Mouse (Mus musculus) bone marrow macrophage, adult 2 months (primary cell): ENCODE results near the gene Gcn1l1. TPM values are rescaled to one million over a fixed set of nuclear protein-coding genes. Genes with fewer than 3 reads are reported as not detected.

Experiments used
- H3K27ac ChIP-seq: 2 replicates; pipeline ENCODE4 v1.5.1; 2012; ENCODE audit warnings: low read depth, low read length; ENCODE audit not compliant: insufficient read depth
- H3K4me1 ChIP-seq: 2 replicates; pipeline ENCODE4 v1.6.1; 2012; ENCODE audit warnings: low read length; ENCODE audit not compliant: control insufficient read depth, insufficient read depth
- H3K4me3 ChIP-seq: 2 replicates; pipeline ENCODE4 v1.5.1; 2012; ENCODE audit warnings: mild to moderate bottlenecking, low read length, moderate library complexity; ENCODE audit not compliant: insufficient read depth
- CTCF ChIP-seq: IDR thresholded peaks from 2 replicates; pipeline ENCODE4 v1.5.1; 2012; ENCODE audit warnings: low read depth, mild to moderate bottlenecking, low read length, moderate library complexity
- POLR2A ChIP-seq: IDR thresholded peaks from 2 replicates; pipeline ENCODE4 v1.6.1; 2012; ENCODE audit warnings: mild to moderate bottlenecking, low read depth, low read length, borderline replicate concordance
- polyA plus RNA-seq: library from polyadenylated mRNA; stranded (reverse); fragments of >200 nt; gene quantifications from 2 replicates; pipeline ENCODE4 v1.2.4, GENCODE M21; 2012; ENCODE audit not compliant: missing spikeins, insufficient read depth, insufficient read length

The Gcn1l1 gene
- polyA plus RNA-seq, 1 experiment, result 20.3 TPM

DNA sequence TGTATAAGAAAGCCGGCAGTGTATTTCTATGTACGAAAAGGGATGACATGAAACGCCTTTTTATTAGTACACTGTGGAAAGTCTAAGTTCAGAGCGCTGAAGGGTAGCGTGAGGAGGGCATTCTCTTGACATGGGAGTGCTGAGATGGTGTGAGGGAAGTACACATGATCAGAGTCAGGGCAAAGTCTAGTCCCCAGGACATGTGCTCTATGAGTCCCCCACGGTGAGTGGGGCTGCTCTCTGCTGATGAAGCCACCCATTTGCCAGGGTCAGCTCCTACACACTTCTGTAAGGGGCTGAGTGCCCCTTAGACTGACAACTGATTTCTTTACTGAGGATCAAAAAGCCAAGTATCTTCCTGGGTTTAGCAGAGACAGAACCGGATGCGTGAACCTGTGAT is 102.2 kb downstream of the Gcn1l1 start:
- TF ChIP-seq CTCF (no peak), POLR2A (no peak)
- Histone ChIP-seq H3K4me1 (no peaks in the 10 kb centered on the region), H3K4me3 (no peak overlapping the region), H3K27ac (no peak overlapping the region)

DNA sequence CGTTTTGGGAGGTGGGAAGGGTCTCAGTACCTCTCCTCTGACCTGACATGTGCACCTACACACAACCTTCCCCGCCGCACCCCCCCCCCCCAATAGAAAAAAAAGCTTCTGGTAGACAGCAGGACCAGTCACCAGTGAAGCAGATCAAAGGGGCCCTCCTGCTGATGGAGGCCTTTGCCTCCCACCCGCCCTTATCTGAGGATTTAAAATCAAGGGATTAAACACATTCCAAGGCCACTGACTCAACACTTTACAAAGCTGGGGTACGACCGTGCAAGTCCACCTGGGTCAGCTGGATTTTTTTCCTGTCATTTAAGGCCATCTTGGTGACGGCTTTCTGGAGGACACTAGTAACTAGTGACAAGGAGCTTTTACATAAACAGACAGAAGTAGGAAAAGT is 102.8 kb downstream of the Gcn1l1 start:
- no peak overlapping the region for H3K27ac ChIP-seq
- H3K4me3 ChIP-seq, result no peak overlapping the region
- TF ChIP-seq CTCF, result no peak
- no peak for TF ChIP-seq POLR2A
- H3K4me1 ChIP-seq, result no peaks in the 10 kb centered on the region

DNA sequence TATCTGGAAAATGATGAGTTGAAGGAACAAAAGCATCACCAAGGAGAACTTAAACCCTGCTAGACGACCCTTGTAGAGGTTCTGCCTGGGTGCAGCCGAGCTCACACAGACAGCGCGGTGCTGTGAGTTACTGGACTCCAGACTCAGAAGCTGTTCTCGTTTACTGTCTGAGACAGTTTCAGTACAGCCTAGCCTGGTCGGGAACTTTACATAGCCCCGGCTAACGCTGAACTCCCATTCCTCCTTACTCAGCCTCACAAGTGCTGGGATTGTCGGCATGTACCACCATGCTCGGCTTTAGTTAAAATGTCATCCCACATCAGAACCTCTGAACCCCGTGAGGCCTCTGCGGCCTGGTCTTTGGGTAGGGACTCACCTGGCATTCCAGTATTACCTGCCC is 103.9 kb downstream of the Gcn1l1 start:
- Histone ChIP-seq H3K27ac (no peak overlapping the region), H3K4me1 (no peaks in the 10 kb centered on the region)
- no peak for TF ChIP-seq CTCF
- no peak for TF ChIP-seq POLR2A

DNA sequence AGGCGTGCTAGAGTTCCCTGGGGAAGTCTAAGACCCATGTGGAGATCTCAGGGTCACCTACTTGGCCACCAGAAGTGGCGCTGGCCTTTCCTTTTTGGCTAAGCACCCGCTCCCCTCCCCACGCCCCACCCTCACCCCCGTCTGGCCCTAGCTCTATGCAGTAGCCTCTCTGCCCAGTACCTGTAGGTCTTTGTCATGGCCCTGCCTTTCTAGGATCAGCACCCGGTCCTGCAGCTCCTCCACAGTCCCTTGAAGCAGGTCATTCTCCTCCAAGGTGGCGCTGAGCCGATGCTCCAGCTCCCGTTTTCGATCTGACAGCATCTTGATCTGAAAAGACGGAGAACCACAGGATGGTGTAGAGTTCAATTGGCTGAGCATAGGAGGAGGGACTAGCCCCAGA is 104.9 kb downstream of the Gcn1l1 start:
- TF ChIP-seq POLR2A, result no peak
- no peak for TF ChIP-seq CTCF
- no peaks in the 10 kb centered on the region for H3K4me1 ChIP-seq
- no peak overlapping the region for H3K4me3 ChIP-seq
- no peak overlapping the region for H3K27ac ChIP-seq

More for the DNA sequence above, 103.9 kb downstream of the Gcn1l1 start:
- no peak overlapping the region for H3K4me3 ChIP-seq

DNA sequence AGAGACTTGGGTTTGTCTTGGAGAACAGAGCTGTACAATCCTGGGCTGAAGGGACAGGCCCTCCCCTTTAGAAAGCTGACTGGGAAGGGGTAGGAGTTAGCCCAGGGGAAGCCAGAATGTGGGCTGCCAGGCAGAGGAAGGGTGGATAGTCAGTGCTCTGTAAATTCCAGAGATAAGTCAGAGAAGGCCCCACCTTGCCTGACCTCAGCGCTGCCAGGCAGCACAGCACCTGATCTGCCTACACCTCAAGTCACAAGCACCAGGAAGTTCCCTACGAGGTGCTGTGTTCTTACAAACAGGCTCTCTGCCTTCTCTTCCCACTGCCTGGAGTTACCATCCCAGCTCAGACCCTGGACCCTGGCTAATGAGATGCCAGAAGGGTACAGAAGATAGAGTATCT is 105.4 kb downstream of the Gcn1l1 start:
- no peak overlapping the region for H3K4me3 ChIP-seq
- no peak overlapping the region for H3K27ac ChIP-seq
- TF ChIP-seq POLR2A, result no peak
- TF ChIP-seq CTCF, result no peak
- H3K4me1 ChIP-seq, result no peaks in the 10 kb centered on the region

DNA sequence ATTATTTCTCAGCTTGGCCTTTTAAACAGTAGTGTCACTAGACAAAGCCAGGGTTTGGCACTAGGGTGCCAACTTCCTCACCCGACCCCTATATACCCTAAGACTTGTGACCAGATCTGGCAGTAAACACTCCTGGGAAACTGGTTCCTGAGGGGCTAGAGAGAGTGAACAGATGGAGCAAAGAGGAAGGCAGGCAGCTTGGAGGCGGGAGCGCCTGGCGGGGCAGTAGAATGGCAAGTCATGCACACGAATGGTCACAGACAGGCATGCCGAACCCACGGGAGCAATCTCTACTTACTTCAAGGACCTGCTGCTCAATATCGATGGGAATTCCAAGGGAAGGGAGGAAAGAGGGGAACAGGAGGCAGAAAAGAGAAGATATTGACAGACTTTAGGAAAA is 106.8 kb downstream of the Gcn1l1 start:
- Histone ChIP-seq H3K4me1 (no peaks in the 10 kb centered on the region), H3K4me3 (no peak overlapping the region), H3K27ac (no peak overlapping the region)
- no peak for TF ChIP-seq CTCF

Other genes starting within 250 kb of the Gcn1l1 start
- 114 and 123 TPM in 2 replicates for gene Srsf9, start 238.1 kb upstream of the Gcn1l1 start, polyA plus RNA-seq
- 28.8 and 31.4 TPM in 2 replicates for gene Gatc, start 224.1 kb upstream of the Gcn1l1 start, polyA plus RNA-seq
- 60.2 and 68.9 TPM in 2 replicates for gene Triap1, start 224.0 kb upstream of the Gcn1l1 start, polyA plus RNA-seq
- gene Cox6a1, start 216.3 kb upstream of the Gcn1l1 start, polyA plus RNA-seq, result 445 and 473 TPM in 2 replicates
- 0.44 TPM in 1 of 2 replicates, not detected in the other for gene Msi1, start 135.7 kb upstream of the Gcn1l1 start, polyA plus RNA-seq
- not detected in 2 replicates for gene Pla2g1b, start 99.0 kb upstream of the Gcn1l1 start, polyA plus RNA-seq
- 15.6 and 17.8 TPM in 2 replicates for gene Sirt4, start 80.5 kb upstream of the Gcn1l1 start, polyA plus RNA-seq
- gene Pxn, start 58.6 kb upstream of the Gcn1l1 start, polyA plus RNA-seq, result 109 and 121 TPM in 2 replicates
- 1,563 and 1,614 TPM in 2 replicates for gene Rplp0, start 5.8 kb upstream of the Gcn1l1 start, polyA plus RNA-seq
- 59.9 and 71.0 TPM in 2 replicates for gene Rab35, start 66.7 kb downstream of the Gcn1l1 start, polyA plus RNA-seq
- 3.0 and 3.1 TPM in 2 replicates for gene Bicdl1, start 166.4 kb downstream of the Gcn1l1 start, polyA plus RNA-seq